Comparison of ENCODE assay signal across 11 mouse cellular contexts in genomic region chr16:96727836-96728774, GRCm38 (mm10).
DNase-seq lines count a peak whose midpoint lies in the region; ATAC-seq and TF ChIP-seq lines count a peak whose summit lies in the region.
"Had no signal": no experiment of that assay in that cellular context is flagged by ENCODE, and none has a peak within 500 bp of the region (broad histone marks: within the 10 kb centered on the region; RNA-seq: fewer than 3 reads in every experiment).

No protein-coding gene starts in this region.

- no peak for ATAC-seq in neural tube, embryonic 11.5 days (ENCODE audit: insufficient read depth, low FRiP score, low TSS enrichment)
- no peak for ATAC-seq in hindbrain, postnatal 0 days
- 0 out of 2 replicates have a peak, but pooled peaks have one; percentile 26 for ATAC-seq in neural tube, embryonic 15.5 days (ENCODE audit: low FRiP score)

- no peak for TF ChIP-seq CTCF in hindbrain, postnatal 0 days (IDR thresholded peaks at IDR 0.05; ENCODE audit: low read depth)

- no peak overlapping the region for H3K4me3 ChIP-seq in neural tube, embryonic 11.5 days (ENCODE audit: low read depth, low read length)
- no peak overlapping the region for H3K4me3 ChIP-seq in hindbrain, postnatal 0 days (ENCODE audit: low read length)
- no peak overlapping the region for H3K4me3 ChIP-seq in neural tube, embryonic 15.5 days (replicated peaks)
- H3K4me3 ChIP-seq in limb, embryonic 10.5 days, result no peak overlapping the region

- no peak overlapping the region for H3K4me2 ChIP-seq in neural tube, embryonic 11.5 days (ENCODE audit: low read depth)
- no peak overlapping the region for H3K4me2 ChIP-seq in hindbrain, postnatal 0 days (ENCODE audit: low read depth, low read length)
- no peak overlapping the region for H3K4me2 ChIP-seq in neural tube, embryonic 15.5 days

- no peaks in the 10 kb centered on the region for H3K4me1 ChIP-seq in neural tube, embryonic 11.5 days (ENCODE audit: control insufficient read depth, insufficient read depth, low read length)
- peaks cover 18% of the 10 kb centered on the region for H3K4me1 ChIP-seq in hindbrain, postnatal 0 days (ENCODE audit: insufficient read depth, low read length)
- H3K4me1 ChIP-seq in neural tube, embryonic 15.5 days, result peaks cover 42% of the 10 kb centered on the region
- H3K4me1 ChIP-seq in limb, embryonic 10.5 days, result 0 out of 2 replicates have a peak, but pooled peaks cover 6% of the 10 kb centered on the region

- no peaks in the 10 kb centered on the region for H3K36me3 ChIP-seq in neural tube, embryonic 11.5 days (ENCODE audit: control insufficient read depth, insufficient read depth, low read length)
- H3K36me3 ChIP-seq in hindbrain, postnatal 0 days (ENCODE audit: insufficient read depth, low read length), result no peaks in the 10 kb centered on the region
- H3K36me3 ChIP-seq in neural tube, embryonic 15.5 days, result no peaks in the 10 kb centered on the region
- no peaks in the 10 kb centered on the region for H3K36me3 ChIP-seq in limb, embryonic 10.5 days

- no peaks in the 10 kb centered on the region for H3K9me3 ChIP-seq in neural tube, embryonic 11.5 days (ENCODE audit: control insufficient read depth, low read length)
- no peaks in the 10 kb centered on the region for H3K9me3 ChIP-seq in hindbrain, postnatal 0 days (ENCODE audit: low read length)
- H3K9me3 ChIP-seq in neural tube, embryonic 15.5 days (replicated peaks), result no peaks in the 10 kb centered on the region
- H3K9me3 ChIP-seq in limb, embryonic 10.5 days (replicated peaks), result no peaks in the 10 kb centered on the region

- no peaks in the 10 kb centered on the region for H3K27me3 ChIP-seq in neural tube, embryonic 11.5 days (ENCODE audit: control insufficient read depth, insufficient read depth, low read length)
- no peaks in the 10 kb centered on the region for H3K27me3 ChIP-seq in hindbrain, postnatal 0 days (ENCODE audit: insufficient read depth, low read length)
- H3K27me3 ChIP-seq in neural tube, embryonic 15.5 days (replicated peaks), result no peaks in the 10 kb centered on the region
- no peaks in the 10 kb centered on the region for H3K27me3 ChIP-seq in limb, embryonic 10.5 days (ENCODE audit: low read depth, poor library complexity, severe bottlenecking)

- no peak overlapping the region for H3K9ac ChIP-seq in neural tube, embryonic 11.5 days (ENCODE audit: low read length)
- no peak overlapping the region for H3K9ac ChIP-seq in hindbrain, postnatal 0 days (replicated peaks; ENCODE audit: low read length)
- no peak overlapping the region for H3K9ac ChIP-seq in neural tube, embryonic 15.5 days (replicated peaks)

- H3K27ac ChIP-seq in neural tube, embryonic 11.5 days (ENCODE audit: low read depth, low read length), result no peak overlapping the region
- H3K27ac ChIP-seq in hindbrain, postnatal 0 days, result peak overlapping the region; percentile 22; the same call in 1 of the 2 replicates
- H3K27ac ChIP-seq in neural tube, embryonic 15.5 days (replicated peaks), result peak overlapping the region; percentile 39
- H3K27ac ChIP-seq in limb, embryonic 10.5 days, result no peak overlapping the region

- 56% methylated on average over 13 of the region's 13 CpGs for WGBS in neural tube, embryonic 11.5 days
- 42% methylated on average over 13 of the region's 13 CpGs for WGBS in hindbrain, postnatal 0 days
- WGBS in neural tube, embryonic 15.5 days, result 43% methylated on average over 13 of the region's 13 CpGs
- 69% methylated on average over 13 of the region's 13 CpGs for WGBS in limb, embryonic 10.5 days

- DNase-seq in heart, adult 11 months, result peak; percentile 78
- no peak for DNase-seq in heart, postnatal 14 days
- DNase-seq in neural tube, embryonic 11.5 days (ENCODE audit: low spot score), result peak; percentile 16
- no peak for DNase-seq in neural tube, embryonic 10.5 days (ENCODE audit: extremely low spot score, low spot score)
- DNase-seq in hindbrain, postnatal 0 days (ENCODE audit: low spot score), result no peak
- DNase-seq in limb, embryonic 10.5 days (ENCODE audit: low spot score), result no peak
- no peak for DNase-seq in cerebellum, adult 18-20 months
- DNase-seq: adrenal gland, adult 2 months; heart, adult 18-20 months; thymus, adult 18-20 months had no signal

- intact Hi-C loops in heart, postnatal 14 days (cut with DNase I), result no loop called here

Comparison
In these comparisons a context has a peak if more than half of its experiments do, and no peak if none do; other contexts are left out.
1. DNase-seq: peak in heart, adult 11 months (single experiment) and neural tube, embryonic 11.5 days (single experiment); none in heart, postnatal 14 days (0 of 2), neural tube, embryonic 10.5 days (single experiment), hindbrain, postnatal 0 days (single experiment), limb, embryonic 10.5 days (single experiment) and cerebellum, adult 18-20 months (0 of 2).
2. H3K27ac ChIP-seq: peak in hindbrain, postnatal 0 days (single experiment) and neural tube, embryonic 15.5 days (single experiment); none in neural tube, embryonic 11.5 days (single experiment) and limb, embryonic 10.5 days (single experiment).